ENCODE assay signal across 7 mouse cellular contexts in genomic region chr2:18049279-18049821, GRCm38 (mm10). TPM values are rescaled to one million over a fixed set of nuclear protein-coding genes. Genes with fewer than 3 reads are reported as not detected.
DNase-seq lines count a peak whose midpoint lies in the region; ATAC-seq and TF ChIP-seq lines count a peak whose summit lies in the region.

No protein-coding gene starts in this region.

- TF ChIP-seq EP300 in ES-Bruce4 (IDR thresholded peaks at IDR 0.05; ENCODE audit: insufficient read depth, low read depth, low read length): no peak

- peak overlapping the region; percentile 9; the same call in 1 of the 2 replicates for H3K4me3 ChIP-seq in ES-Bruce4 (ENCODE audit: low read depth, low read length)
- peak overlapping the region; percentile 40 for H3K4me3 ChIP-seq in brown adipose tissue, adult 24 weeks (ENCODE audit: insufficient read depth, low read depth, low read length)
- H3K4me3 ChIP-seq in hindbrain, embryonic 10.5 days: peak overlapping the region; percentile 99
- peak overlapping the region; percentile 99 for H3K4me3 ChIP-seq in limb, embryonic 12.5 days (replicated peaks)
- H3K4me3 ChIP-seq in stomach, embryonic 15.5 days (replicated peaks): peak overlapping the region; percentile 81

- H3K9ac ChIP-seq in ES-Bruce4 (ENCODE audit: low read depth, poor library complexity, severe bottlenecking): no peak overlapping the region
- H3K9ac ChIP-seq in limb, embryonic 12.5 days (replicated peaks): peak overlapping the region; percentile 100
- H3K9ac ChIP-seq in stomach, embryonic 15.5 days: no peak overlapping the region

- H3K27ac ChIP-seq in ES-Bruce4 (ENCODE audit: insufficient read depth, low read length): no peak overlapping the region
- H3K27ac ChIP-seq in brown adipose tissue, adult 24 weeks (replicated peaks; ENCODE audit: low read depth, low read length): peak overlapping the region; percentile 41
- H3K27ac ChIP-seq in hindbrain, embryonic 10.5 days: peak overlapping the region; percentile 100
- peak overlapping the region; percentile 100 for H3K27ac ChIP-seq in limb, embryonic 12.5 days
- peak overlapping the region; percentile 81 for H3K27ac ChIP-seq in stomach, embryonic 15.5 days

- TF ChIP-seq POLR2A in ES-Bruce4 (IDR thresholded peaks at IDR 0.05; ENCODE audit: insufficient read depth, low read length): no peak

- no peaks in the 10 kb centered on the region for H3K4me1 ChIP-seq in ES-Bruce4 (ENCODE audit: control insufficient read depth, insufficient read depth, low read length)
- H3K4me1 ChIP-seq in brown adipose tissue, adult 24 weeks (ENCODE audit: control insufficient read depth, insufficient read depth, insufficient read length, low read length): peaks cover 9% of the 10 kb centered on the region; the same call in 1 of the 2 replicates
- H3K4me1 ChIP-seq in hindbrain, embryonic 10.5 days (replicated peaks): peaks cover 55% of the 10 kb centered on the region
- H3K4me1 ChIP-seq in limb, embryonic 12.5 days (replicated peaks): peaks cover 42% of the 10 kb centered on the region
- H3K4me1 ChIP-seq in stomach, embryonic 15.5 days: peaks cover 9% of the 10 kb centered on the region; the same call in 1 of the 2 replicates

- no peaks in the 10 kb centered on the region for H3K9me3 ChIP-seq in ES-Bruce4 (replicated peaks; ENCODE audit: control insufficient read depth, insufficient read depth, low read length, poor library complexity, severe bottlenecking)
- H3K9me3 ChIP-seq in hindbrain, embryonic 10.5 days: no peaks in the 10 kb centered on the region
- no peaks in the 10 kb centered on the region for H3K9me3 ChIP-seq in limb, embryonic 12.5 days
- no peaks in the 10 kb centered on the region for H3K9me3 ChIP-seq in stomach, embryonic 15.5 days

- DNase-seq in hindbrain, embryonic 10.5 days (ENCODE audit: low spot score): peak; percentile 62
- DNase-seq in layer of hippocampus, postnatal 36 days: no peak
- no peak for DNase-seq in urinary bladder, postnatal 4 days (ENCODE audit: low spot score in 2 of 2)

- no peaks in the 10 kb centered on the region for H3K36me3 ChIP-seq in ES-Bruce4 (ENCODE audit: control insufficient read depth, insufficient read depth, low read length, poor library complexity, severe bottlenecking)
- peaks cover 16% of the 10 kb centered on the region; the same call in 1 of the 2 replicates for H3K36me3 ChIP-seq in hindbrain, embryonic 10.5 days
- H3K36me3 ChIP-seq in limb, embryonic 12.5 days: no peaks in the 10 kb centered on the region
- H3K36me3 ChIP-seq in stomach, embryonic 15.5 days: no peaks in the 10 kb centered on the region

- peak overlapping the region; percentile 89 for H3K4me2 ChIP-seq in limb, embryonic 12.5 days
- peak overlapping the region; percentile 78 for H3K4me2 ChIP-seq in stomach, embryonic 15.5 days

- H3K27me3 ChIP-seq in ES-Bruce4 (ENCODE audit: control insufficient read depth, insufficient read depth, low read length, poor library complexity, severe bottlenecking): peaks cover 24% of the 10 kb centered on the region
- no peaks in the 10 kb centered on the region for H3K27me3 ChIP-seq in hindbrain, embryonic 10.5 days (ENCODE audit: insufficient read depth, poor library complexity, severe bottlenecking)
- no peaks in the 10 kb centered on the region for H3K27me3 ChIP-seq in limb, embryonic 12.5 days
- no peaks in the 10 kb centered on the region for H3K27me3 ChIP-seq in stomach, embryonic 15.5 days (replicated peaks)

- TF ChIP-seq CTCF in ES-Bruce4 (IDR thresholded peaks at IDR 0.05; ENCODE audit: low read depth, low read length): no peak

- ATAC-seq in limb, embryonic 12.5 days (ENCODE audit: insufficient number of reproducible peaks, insufficient read depth, low FRiP score, low TSS enrichment, low read depth): peak; percentile 35; the same call in 1 of the 2 replicates
- ATAC-seq in stomach, embryonic 15.5 days (ENCODE audit: insufficient read depth, low FRiP score, low read depth): peak; percentile 41

- 1% methylated on average over 11 of the region's 11 CpGs for WGBS in hindbrain, embryonic 10.5 days
- WGBS in limb, embryonic 12.5 days: 6% methylated on average over 11 of the region's 11 CpGs
- 17% methylated on average over 11 of the region's 11 CpGs for WGBS in stomach, embryonic 15.5 days

RNA-seq across cellular contexts. Expression of gene Skida1, which starts 0.5 kb away (rescaled TPM):
- polyA plus RNA-seq in ES-Bruce4 (2011; ENCODE audit: insufficient read depth, insufficient read length, low read depth, missing spikeins): 0.15 and 0.79 TPM in 2 replicates
- polyA plus RNA-seq in brown adipose tissue, adult 24 weeks (2012; ENCODE audit: insufficient read depth, insufficient read length, missing spikeins): 0.25 and 0.55 TPM in 2 replicates
- polyA plus RNA-seq in hindbrain, embryonic 10.5 days (2016; fragmentation: Nextera tagmentation; extraction: Ambion mirVana): 19.3 and 21.9 TPM in 2 replicates
- 13.9 and 14.0 TPM in 2 replicates for polyA plus RNA-seq in limb, embryonic 12.5 days (2016; fragmentation: Nextera tagmentation; extraction: Ambion mirVana)
- polyA plus RNA-seq in stomach, embryonic 15.5 days (2015; fragmentation: Nextera tagmentation; extraction: Ambion mirVana): 4.0 TPM in 2 replicates
- total RNA-seq in layer of hippocampus, postnatal 36 days (2021): 10 to 100 TPM; 17.2 to 17.3 TPM

RNA-seq across cellular contexts. Expression of gene Mllt10, which starts 5.7 kb away (rescaled TPM):
- 69.6 and 78.9 TPM in 2 replicates for polyA plus RNA-seq in ES-Bruce4 (2011; ENCODE audit: insufficient read depth, insufficient read length, low read depth, missing spikeins)
- 9.2 and 10.1 TPM in 2 replicates for polyA plus RNA-seq in brown adipose tissue, adult 24 weeks (2012; ENCODE audit: insufficient read depth, insufficient read length, missing spikeins)
- 65.0 and 66.0 TPM in 2 replicates for polyA plus RNA-seq in hindbrain, embryonic 10.5 days (2016; fragmentation: Nextera tagmentation; extraction: Ambion mirVana)
- 67.7 and 77.6 TPM in 2 replicates for polyA plus RNA-seq in limb, embryonic 12.5 days (2016; fragmentation: Nextera tagmentation; extraction: Ambion mirVana)
- polyA plus RNA-seq in stomach, embryonic 15.5 days (2015; fragmentation: Nextera tagmentation; extraction: Ambion mirVana): 52.2 and 59.1 TPM in 2 replicates
- 10 to 100 TPM; 53.7 to 57.7 TPM for total RNA-seq in layer of hippocampus, postnatal 36 days (2021)

RNA-seq across cellular contexts. Expression of gene A930004D18Rik, which starts 11.8 kb away (rescaled TPM):
- 0.31 and 0.67 TPM in 2 replicates for polyA plus RNA-seq in ES-Bruce4 (2011; ENCODE audit: insufficient read depth, insufficient read length, low read depth, missing spikeins)
- polyA plus RNA-seq in brown adipose tissue, adult 24 weeks (2012; ENCODE audit: insufficient read depth, insufficient read length, missing spikeins): 0.87 and 1.2 TPM in 2 replicates
- 17.5 and 22.5 TPM in 2 replicates for polyA plus RNA-seq in hindbrain, embryonic 10.5 days (2016; fragmentation: Nextera tagmentation; extraction: Ambion mirVana)
- polyA plus RNA-seq in limb, embryonic 12.5 days (2016; fragmentation: Nextera tagmentation; extraction: Ambion mirVana): 19.9 and 20.3 TPM in 2 replicates
- polyA plus RNA-seq in stomach, embryonic 15.5 days (2015; fragmentation: Nextera tagmentation; extraction: Ambion mirVana): 11.3 and 12.7 TPM in 2 replicates
- 1 to 10 TPM; 3.0 to 5.6 TPM for total RNA-seq in layer of hippocampus, postnatal 36 days (2021)

RNA-seq across cellular contexts. Expression of gene H2al2a, which starts 52.6 kb away (rescaled TPM):
- not detected in 2 replicates for polyA plus RNA-seq in ES-Bruce4 (2011; ENCODE audit: insufficient read depth, insufficient read length, low read depth, missing spikeins)
- polyA plus RNA-seq in brown adipose tissue, adult 24 weeks (2012; ENCODE audit: insufficient read depth, insufficient read length, missing spikeins): not detected in 2 replicates
- not detected in 2 replicates for polyA plus RNA-seq in hindbrain, embryonic 10.5 days (2016; fragmentation: Nextera tagmentation; extraction: Ambion mirVana)
- not detected in 2 replicates for polyA plus RNA-seq in limb, embryonic 12.5 days (2016; fragmentation: Nextera tagmentation; extraction: Ambion mirVana)
- polyA plus RNA-seq in stomach, embryonic 15.5 days (2015; fragmentation: Nextera tagmentation; extraction: Ambion mirVana): not detected in 2 replicates
- not detected for total RNA-seq in layer of hippocampus, postnatal 36 days (2021)

Comparison
In these comparisons a context has a peak if more than half of its experiments do, and no peak if none do; other contexts are left out.
1. H3K4me3 ChIP-seq: peak in every context shown above with its lines; median percentile 99 in hindbrain, embryonic 10.5 days; 99 in limb, embryonic 12.5 days; 81 in stomach, embryonic 15.5 days; 40 in brown adipose tissue, adult 24 weeks; 9 in ES-Bruce4.